Mouse (Mus musculus) embryonic facial prominence, embryonic 12.5 days (tissue): Measurements from ENCODE around the gene Trim75. TPM values are rescaled to one million over a fixed set of nuclear protein-coding genes. Genes with fewer than 3 reads are reported as not detected.

Experiments used
- ATAC-seq: fragments of 200-750 bp; cut with Nextera tagmentation; 2 replicates; pipeline ENCODE4 v1.8.0; 2017; ENCODE audit not compliant: insufficient number of reproducible peaks, insufficient read depth, low FRiP score, low TSS enrichment
- H3K27ac ChIP-seq: fragments of 300-500 bp; sonication (generic); 2 replicates; pipeline ENCODE4 v1.5.1; 2016; ENCODE audit warnings: mild to moderate bottlenecking
- H3K27me3 ChIP-seq: fragments of 300-500 bp; sonication (generic); 2 replicates; pipeline ENCODE4 v1.6.1; 2016; ENCODE audit warnings: mild to moderate bottlenecking, moderate library complexity
- H3K36me3 ChIP-seq: fragments of 300-500 bp; sonication (generic); 2 replicates; pipeline ENCODE4 v1.6.1; 2016; ENCODE audit warnings: mild to moderate bottlenecking
- H3K4me1 ChIP-seq: fragments of 300-500 bp; sonication (generic); 2 replicates; pipeline ENCODE4 v1.6.1; 2016
- H3K4me2 ChIP-seq: fragments of 300-500 bp; sonication (generic); replicated peaks from 2 replicates; pipeline ENCODE4 v1.6.1; 2016; ENCODE audit warnings: mild to moderate bottlenecking, moderate library complexity
- H3K4me3 ChIP-seq: fragments of 300-500 bp; sonication (generic); 2 replicates; pipeline ENCODE4 v1.5.1; 2016; ENCODE audit warnings: mild to moderate bottlenecking
- H3K9ac ChIP-seq: fragments of 300-500 bp; sonication (generic); 2 replicates; pipeline ENCODE4 v1.6.1; 2016; ENCODE audit warnings: mild to moderate bottlenecking, moderate library complexity
- H3K9me3 ChIP-seq: fragments of 300-500 bp; sonication (generic); 2 replicates; pipeline ENCODE4 v1.6.1; 2016; ENCODE audit warnings: mild to moderate bottlenecking, moderate library complexity
- WGBS: fragments of 180-500 bp; shearing (Covaris S2); methylation state at CpG from one replicate; pipeline ENCODE4 v1.1.7; 2016; 5-methylcytosine and 5-hydroxymethylcytosine counted together
- polyA plus RNA-seq: library from polyadenylated mRNA; unstranded; fragments of >200 nt; fragmentation: Nextera tagmentation; extraction: Ambion mirVana; gene quantifications from 2 replicates; pipeline ENCODE4 v1.2.1, GENCODE M21; 2016

Gene Trim75
- polyA plus RNA-seq, 1 experiment from 2014 or later = not detected

DNA sequence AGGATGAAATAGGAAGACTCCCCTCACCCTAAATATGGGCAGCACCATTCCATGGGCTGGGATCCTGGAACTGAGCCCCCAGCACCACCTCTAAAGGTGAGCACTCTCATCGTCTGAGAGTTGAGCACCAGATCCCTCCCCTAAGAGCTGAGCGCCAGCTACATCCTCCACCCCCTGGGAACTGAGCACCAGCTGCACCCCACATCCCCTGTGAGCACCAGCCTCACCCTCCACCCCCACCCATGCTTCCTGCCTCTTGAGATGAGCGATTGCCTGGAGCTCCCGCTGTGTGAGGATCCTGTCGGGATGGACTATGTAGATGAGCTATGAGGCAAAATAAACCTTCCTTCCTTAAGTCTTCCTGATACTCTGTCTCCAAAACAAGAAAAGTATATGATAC is 44.7 kb downstream of the Trim75 start:
- peaks cover 4% of the 10 kb centered on the region; the same call in 1 of the 2 replicates for H3K4me1 ChIP-seq
- peaks cover 22% of the 10 kb centered on the region for H3K27me3 ChIP-seq
- H3K4me2 ChIP-seq = no peak overlapping the region
- WGBS = 22% methylated on average over 5 of the region's 5 CpGs
- no peak overlapping the region for H3K4me3 ChIP-seq
- ATAC-seq = no peak
- no peaks in the 10 kb centered on the region for H3K9me3 ChIP-seq
- H3K36me3 ChIP-seq = no peaks in the 10 kb centered on the region
- no peak overlapping the region for H3K9ac ChIP-seq
- no peak overlapping the region for H3K27ac ChIP-seq

DNA sequence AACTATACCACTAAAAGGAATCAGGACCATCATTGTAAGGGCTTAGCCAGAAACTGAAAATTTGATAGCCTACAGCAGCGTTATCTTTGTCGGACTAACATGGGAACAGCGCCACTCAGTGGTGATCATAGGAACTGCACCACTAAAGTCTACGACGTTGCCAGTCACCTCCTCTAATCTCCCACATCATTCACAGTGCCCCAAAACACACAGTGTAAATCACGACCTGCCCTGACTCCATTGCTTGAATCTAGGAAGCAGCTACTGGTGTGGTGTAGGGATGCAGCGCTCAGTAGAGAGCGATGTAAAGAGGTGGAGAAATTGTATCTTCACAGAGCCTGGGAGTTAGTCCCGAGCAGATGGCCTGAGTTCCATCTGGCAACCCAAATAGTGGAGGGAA is 46.1 kb downstream of the Trim75 start:
- Histone ChIP-seq H3K9me3 (no peaks in the 10 kb centered on the region), H3K27me3 (peaks cover 22% of the 10 kb centered on the region), H3K4me3 (no peak overlapping the region), H3K4me2 (no peak overlapping the region), H3K4me1 (peaks cover 4% of the 10 kb centered on the region; the same call in 1 of the 2 replicates), H3K27ac (no peak overlapping the region), H3K9ac (no peak overlapping the region), H3K36me3 (no peaks in the 10 kb centered on the region)
- WGBS = 17% methylated on average over 9 of the region's 9 CpGs
- ATAC-seq = no peak; the same call in 1 of the 2 replicates

DNA sequence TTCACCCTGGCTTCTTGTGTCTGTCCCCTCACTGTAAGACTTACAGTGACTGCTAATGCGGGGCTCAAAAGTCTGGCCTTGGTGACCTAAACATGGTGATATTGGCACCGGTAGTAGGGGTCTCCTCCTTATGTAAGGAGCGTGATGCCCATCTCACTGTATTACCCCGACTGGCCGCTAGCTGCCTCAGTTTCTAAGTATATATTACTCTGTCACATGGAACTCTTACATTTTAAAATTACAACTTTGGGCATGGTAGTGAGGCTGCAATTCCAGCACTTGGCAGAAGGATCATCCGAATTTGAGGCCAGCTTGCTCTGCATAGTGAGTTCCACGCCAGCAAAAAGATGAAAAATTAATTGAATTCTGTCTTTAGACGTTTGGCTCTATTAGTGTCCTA is 46.6 kb downstream of the Trim75 start:
- Histone ChIP-seq H3K27ac (no peak overlapping the region), H3K4me3 (no peak overlapping the region), H3K4me1 (peaks cover 4% of the 10 kb centered on the region; the same call in 1 of the 2 replicates), H3K4me2 (no peak overlapping the region), H3K9ac (no peak overlapping the region), H3K27me3 (peaks cover 22% of the 10 kb centered on the region), H3K9me3 (no peaks in the 10 kb centered on the region), H3K36me3 (no peaks in the 10 kb centered on the region)
- 77% methylated on average over 8 of the region's 8 CpGs for WGBS
- ATAC-seq = no peak

DNA sequence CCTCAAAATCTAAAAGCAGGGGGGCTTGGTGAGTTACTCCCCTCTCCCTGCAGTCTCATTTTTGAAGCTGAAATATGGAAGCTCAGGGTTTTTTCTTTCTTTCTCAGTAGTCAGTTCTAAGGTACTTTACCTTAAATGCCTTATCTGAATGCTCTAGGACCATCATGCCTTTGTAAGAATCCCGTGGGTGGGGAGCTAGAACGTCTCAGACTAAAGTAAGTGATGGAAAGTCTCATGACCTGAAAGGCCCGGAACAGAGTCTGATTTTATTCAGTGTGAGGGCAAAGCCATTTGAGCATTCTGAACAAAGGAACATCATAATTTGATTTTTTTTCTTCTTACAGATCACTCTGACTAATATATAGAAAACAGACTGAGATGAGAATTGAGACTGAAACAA is 52.6 kb downstream of the Trim75 start:
- Histone ChIP-seq H3K27me3 (no peaks in the 10 kb centered on the region), H3K4me1 (no peaks in the 10 kb centered on the region), H3K9me3 (no peaks in the 10 kb centered on the region), H3K9ac (no peak overlapping the region), H3K4me3 (no peak overlapping the region), H3K4me2 (no peak overlapping the region), H3K36me3 (no peaks in the 10 kb centered on the region), H3K27ac (no peak overlapping the region)
- ATAC-seq = no peak
- 77% methylated on average over 3 of the region's 3 CpGs for WGBS

Other genes starting within 250 kb of the Trim75 start
- gene Klhl2, start 137.8 kb downstream of the Trim75 start, polyA plus RNA-seq = 11.9 and 13.6 TPM in 2 replicates
- gene Tmem192, start 40.6 kb downstream of the Trim75 start, polyA plus RNA-seq = 20.4 and 20.6 TPM in 2 replicates
- gene Trim61, start 30.7 kb upstream of the Trim75 start, polyA plus RNA-seq = 0.22 TPM in 1 of 2 replicates, not detected in the other
- not detected in 2 replicates for gene Trim60, start 30.8 kb upstream of the Trim75 start, polyA plus RNA-seq
- gene Apela, start 49.5 kb upstream of the Trim75 start, polyA plus RNA-seq = 3.3 and 4.2 TPM in 2 replicates
- not detected in 2 replicates for gene Gm10663, start 87.2 kb upstream of the Trim75 start, polyA plus RNA-seq
- 0.42 TPM in 1 of 2 replicates, not detected in the other for gene BC030870, start 141.7 kb upstream of the Trim75 start, polyA plus RNA-seq